Mouse (Mus musculus) bone marrow, adult 2 months (tissue): ENCODE results near the gene Klf1.

Experiments
- CTCF ChIP-seq: fragments of 200-500 bp; IDR thresholded peaks from 2 replicates; pipeline ENCODE4 v1.5.1; 2011; ENCODE audit warnings: low read length, control low read depth; ENCODE audit not compliant: control insufficient read depth, insufficient read depth
- POLR2A ChIP-seq: fragments of 200-500 bp; IDR thresholded peaks from 2 replicates; pipeline ENCODE4 v1.6.1; 2011; ENCODE audit warnings: low read depth, mild to moderate bottlenecking, control low read depth, low read length, borderline replicate concordance; ENCODE audit not compliant: control insufficient read depth

- TF ChIP-seq POLR2A (no peak), CTCF (no peak)
Observed at GRCm38 (mm10) chr8:84856434-84856833, 45.3 kb upstream of the Klf1 start.
